Mouse (Mus musculus) retina, adult 2 months (tissue): Measurements from ENCODE around the gene Gm2056.
"Not testable (repeated sequence)": the region's sequence is repeated elsewhere in the genome, so short reads cannot be mapped to it uniquely, and the experiment has no call there.

ENCODE experiments used
- DNase-seq: peaks from one replicate; pipeline ENCODE4 v3.0.0-alpha.2; 2012; ENCODE audit warnings: low read depth, low spot score

The Gm2056 gene

GRCm38 (mm10) chr12:88026704-88027103, at the start of gene Gm2056:
Gene Gm2056 (plus strand): TSS chr12:88027004.
- DNase-seq: not testable (repeated sequence)

GRCm38 (mm10) chr12:87984000-87984399, 42.8 kb upstream of the Gm2056 start:
- DNase-seq: not testable (repeated sequence)

GRCm38 (mm10) chr12:88004118-88004517, 22.7 kb upstream of the Gm2056 start:
- not testable (repeated sequence) for DNase-seq

- not testable (repeated sequence) for DNase-seq
Observed at GRCm38 (mm10) chr12:88011548-88011947, 15.3 kb upstream of the Gm2056 start, which contains the start of gene Gm2075. Gene Gm2075 (plus strand): TSS chr12:88011848.

- not testable (repeated sequence) for DNase-seq
Observed at GRCm38 (mm10) chr12:88018671-88019070, 8.1 kb upstream of the Gm2056 start, which contains the start of gene Gm6803. Gene Gm6803 (minus strand): TSS chr12:88018771.

- not testable (repeated sequence) for DNase-seq
Observed at GRCm38 (mm10) chr12:88032250-88032649, 5.4 kb downstream of the Gm2056 start.

- not testable (repeated sequence) for DNase-seq
Observed at GRCm38 (mm10) chr12:88039062-88039461, 12.3 kb downstream of the Gm2056 start.

GRCm38 (mm10) chr12:88039703-88040102, 12.9 kb downstream of the Gm2056 start:
- not testable (repeated sequence) for DNase-seq

GRCm38 (mm10) chr12:88045226-88045625, 18.4 kb downstream of the Gm2056 start:
- DNase-seq: not testable (repeated sequence)
